Mouse (Mus musculus) layer of hippocampus, adult 6 months (tissue): ENCODE measurements around the gene Ngfr. TPM values are rescaled to one million over a fixed set of nuclear protein-coding genes. Genes with fewer than 3 reads are reported as not detected.

Experiments used
- long read RNA-seq, 2 experiments: library from polyadenylated mRNA; unstranded; transcript quantifications; one replicate each; pipeline ENCODE4 v2.0.0; 2019 to 2020
- polyA plus RNA-seq: library from polyadenylated mRNA; unstranded; fragments of <200 nt; fragmentation: Nextera tagmentation; gene quantifications from 2 replicates; pipeline ENCODE4 v1.2.3, GENCODE M21; 2021

The Ngfr gene
- polyA plus RNA-seq = 2.2 and 2.3 TPM in 2 replicates
- long read RNA-seq, experiment 1, partial matches to known transcripts = 1 of 5 reads
- long read RNA-seq, experiment 1, other reads (novel, unspliced or antisense) = 0 of 5 reads
- long read RNA-seq, experiment 2, transcript Ngfr-201 (6 exons, 3,446 nt) = major isoform, 11 of 11 reads
- long read RNA-seq, experiment 2, partial matches to known transcripts = 0 of 11 reads
- long read RNA-seq, experiment 2, other reads (novel, unspliced or antisense) = 0 of 11 reads

DNA sequence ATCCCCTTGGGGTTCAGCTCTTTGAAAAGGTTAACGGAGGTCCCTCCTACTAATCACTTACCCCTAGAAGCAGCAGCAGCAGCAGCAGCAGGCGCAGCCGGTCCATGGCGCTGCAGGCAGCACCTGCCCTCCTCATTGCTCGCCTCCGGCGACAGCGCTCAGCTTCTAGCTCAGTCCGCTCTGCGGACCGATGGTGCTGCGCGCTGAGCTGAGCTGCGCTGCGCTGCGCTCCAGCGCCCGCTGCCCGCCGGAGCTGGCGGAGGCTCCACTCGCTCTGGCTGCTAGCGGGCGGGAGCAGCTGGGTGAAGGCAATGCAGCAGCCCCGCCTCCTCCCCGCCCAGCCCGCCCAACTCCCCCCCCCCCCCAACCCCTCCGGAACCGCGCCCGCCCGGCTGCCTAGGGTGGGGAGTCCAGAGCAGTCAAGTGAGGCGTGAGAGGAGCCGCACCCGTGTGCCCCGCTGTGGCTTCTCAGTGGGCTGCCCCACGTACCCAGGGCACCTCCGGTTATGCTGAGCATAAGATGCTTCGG, at the start of gene Ngfr:
Ngfr (minus strand) TSS at position 313 of the 529 bp plus-strand sequence.

Other genes starting within 250 kb of the Ngfr start
- gene Slc35b1, start 203.0 kb downstream of the Ngfr start, polyA plus RNA-seq = 93.4 and 96.9 TPM in 2 replicates
- gene Spop, start 173.7 kb downstream of the Ngfr start, polyA plus RNA-seq = 104 and 119 TPM in 2 replicates
- gene Nxph3, start 73.2 kb downstream of the Ngfr start, polyA plus RNA-seq = 0.93 and 1.7 TPM in 2 replicates
- gene Phb, start 79.2 kb upstream of the Ngfr start, polyA plus RNA-seq = 199 and 225 TPM in 2 replicates
- gene Zfp652, start 124.9 kb upstream of the Ngfr start, polyA plus RNA-seq = 4.1 and 9.2 TPM in 2 replicates
- gene B130006D01Rik, start 135.9 kb upstream of the Ngfr start, polyA plus RNA-seq = not detected in 2 replicates
- gene Phospho1, start 236.8 kb upstream of the Ngfr start, polyA plus RNA-seq = 12.1 and 21.1 TPM in 2 replicates
- 13.5 and 15.1 TPM in 2 replicates for gene Gngt2, start 249.5 kb upstream of the Ngfr start, polyA plus RNA-seq